ENCODE assay signal across 8 mouse cellular contexts in the genomic region with DNA sequence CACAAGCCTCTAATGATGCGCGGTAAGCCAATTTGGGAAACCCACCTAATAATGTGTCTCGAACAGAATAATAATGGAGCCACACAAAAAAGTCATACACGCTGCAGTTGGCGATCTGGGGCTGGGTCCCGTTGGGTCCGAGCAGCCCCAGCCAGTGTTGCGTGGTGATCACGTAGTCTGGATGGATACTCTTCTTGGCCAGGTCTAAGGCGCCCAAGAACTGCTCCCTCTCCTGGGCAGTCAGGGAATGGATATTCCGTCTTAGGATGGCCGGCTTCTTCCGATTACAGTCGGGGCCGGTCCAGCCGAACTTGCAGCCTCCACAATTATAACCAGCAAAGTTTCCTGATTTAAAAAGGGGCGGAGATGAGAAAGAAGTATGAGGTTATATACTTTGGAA. TPM values are rescaled to one million over a fixed set of nuclear protein-coding genes. Genes with fewer than 3 reads are reported as not detected.
A peak's percentile ranks its signal among the peaks of the same experiment; 100 is the strongest.
DNase-seq lines count a peak whose midpoint lies in the region; ATAC-seq lines count a peak whose summit lies in the region.

No protein-coding gene starts in this region.

- H3K4me3 ChIP-seq in midbrain, embryonic 11.5 days (ENCODE audit: low read depth, low read length) = no peak overlapping the region

- 71% methylated on average over 17 of the region's 17 CpGs for WGBS in midbrain, embryonic 11.5 days

- H3K27me3 ChIP-seq in midbrain, embryonic 11.5 days (ENCODE audit: control insufficient read depth, insufficient read depth, low read length) = peaks cover 4% of the 10 kb centered on the region; the same call in 1 of the 2 replicates

- H3K4me1 ChIP-seq in midbrain, embryonic 11.5 days (ENCODE audit: control insufficient read depth, insufficient read depth, low read length) = peaks cover 3% of the 10 kb centered on the region; the same call in 1 of the 2 replicates

- H3K9me3 ChIP-seq in midbrain, embryonic 11.5 days (ENCODE audit: control insufficient read depth, low read length) = no peaks in the 10 kb centered on the region

- H3K4me2 ChIP-seq in midbrain, embryonic 11.5 days = no peak overlapping the region; the same call in 1 of the 2 replicates

- peak; percentile 73 for ATAC-seq in midbrain, embryonic 11.5 days (ENCODE audit: low FRiP score)

- H3K36me3 ChIP-seq in midbrain, embryonic 11.5 days (ENCODE audit: control insufficient read depth, insufficient read depth, low read length) = no peaks in the 10 kb centered on the region

- intact Hi-C loops in heart, postnatal 14 days (cut with DNase I) = loop anchor here (5.0 kb wide), 2 partner anchors 44 to 94 kb away; a partner anchor contains a TSS

- no peak overlapping the region for H3K27ac ChIP-seq in midbrain, embryonic 11.5 days (ENCODE audit: low read depth, low read length)

- DNase-seq in layer of hippocampus, adult 11-12 months (ENCODE audit: low spot score) = peak; percentile 19
- no peak for DNase-seq in layer of hippocampus, adult 9-11 months
- DNase-seq in ES-CJ7 (ENCODE audit: low read depth, low spot score) = peak; percentile 71
- peak; percentile 35 for DNase-seq in adrenal gland, postnatal 25 days
- peak; percentile 50 to 56 for DNase-seq in heart, postnatal 14 days
- DNase-seq in midbrain, embryonic 11.5 days (ENCODE audit: low spot score, missing footprints) = no peak
- no peak for DNase-seq in frontal cortex, postnatal 25 days (ENCODE audit: low spot score in 2 of 2)
- no peak for DNase-seq in urinary bladder, adult 18-20 months (ENCODE audit: low spot score in 2 of 2)

- H3K9ac ChIP-seq in midbrain, embryonic 11.5 days (ENCODE audit: low read length) = no peak overlapping the region

RNA-seq across cellular contexts. Expression of a gene that starts 9.1 kb away (rescaled TPM):
- total RNA-seq in adrenal gland, postnatal 25 days (2021) = 0.24 TPM in 1 of 2 replicates, not detected in the other
- 1 to 10 TPM; 2.8 to 3.8 TPM for total RNA-seq in heart, postnatal 14 days (2021)
- polyA plus RNA-seq in midbrain, embryonic 11.5 days (2014; fragmentation: Nextera tagmentation; extraction: Ambion mirVana) = 2.1 and 2.5 TPM in 2 replicates

Comparison
In these comparisons a context has a peak if more than half of its experiments do, and no peak if none do; other contexts are left out.
1. DNase-seq: peak in layer of hippocampus, adult 11-12 months (single experiment), ES-CJ7 (single experiment), adrenal gland, postnatal 25 days (single experiment) and heart, postnatal 14 days (2 of 2); none in layer of hippocampus, adult 9-11 months (single experiment), midbrain, embryonic 11.5 days (single experiment), frontal cortex, postnatal 25 days (0 of 2) and urinary bladder, adult 18-20 months (0 of 2).